8 mouse cellular contexts compared by ENCODE assay signal in genomic region chr5:123931131-123931530, GRCm38 (mm10). TPM values are rescaled to one million over a fixed set of nuclear protein-coding genes. Genes with fewer than 3 reads are reported as not detected.
DNase-seq lines count a peak whose midpoint lies in the region; ATAC-seq and TF ChIP-seq lines count a peak whose summit lies in the region.

No protein-coding gene starts in this region.

- H3K4me1 ChIP-seq in heart, embryonic 12.5 days (replicated peaks): peaks cover 13% of the 10 kb centered on the region
- no peaks in the 10 kb centered on the region for H3K4me1 ChIP-seq in ES-Bruce4 (ENCODE audit: control insufficient read depth, insufficient read depth, low read length)
- H3K4me1 ChIP-seq in heart, embryonic 16.5 days (ENCODE audit: control insufficient read depth, insufficient read depth, low read length): no peaks in the 10 kb centered on the region; the same call in 1 of the 2 replicates

- H3K79me2 ChIP-seq in macrophage (ENCODE audit: inconsistent target): no peaks in the 10 kb centered on the region

- no peak for DNase-seq in heart, adult 18-20 months
- no peak for DNase-seq in urinary bladder, postnatal 25 days (ENCODE audit: low spot score)
- no peak for DNase-seq in adrenal gland, postnatal 36 days
- no peak for DNase-seq in right cerebral cortex, postnatal 36 days (ENCODE audit: low spot score in 2 of 2)

- H3K9ac ChIP-seq in heart, embryonic 12.5 days: peak overlapping the region; percentile 95
- H3K9ac ChIP-seq in ES-Bruce4 (ENCODE audit: low read depth, poor library complexity, severe bottlenecking): peak overlapping the region; percentile 92
- peak overlapping the region; percentile 96 for H3K9ac ChIP-seq in heart, embryonic 16.5 days (ENCODE audit: low read length)

- H3K4me2 ChIP-seq in heart, embryonic 12.5 days: peak overlapping the region; percentile 87
- peak overlapping the region; percentile 96 for H3K4me2 ChIP-seq in heart, embryonic 16.5 days (ENCODE audit: low read depth, low read length)

- no peak for TF ChIP-seq EP300 in ES-Bruce4 (IDR thresholded peaks at IDR 0.05; ENCODE audit: insufficient read depth, low read depth, low read length)

- peak overlapping the region; percentile 80 for H3K4me3 ChIP-seq in heart, embryonic 12.5 days
- peak overlapping the region; percentile 83 for H3K4me3 ChIP-seq in ES-Bruce4 (ENCODE audit: low read depth, low read length)
- H3K4me3 ChIP-seq in heart, embryonic 16.5 days (ENCODE audit: low read length): peak overlapping the region; percentile 88
- H3K4me3 ChIP-seq in macrophage (ENCODE audit: inconsistent target): peak overlapping the region; percentile 52

- no peak for ATAC-seq in heart, embryonic 12.5 days (ENCODE audit: insufficient number of reproducible peaks, low FRiP score)
- ATAC-seq in heart, embryonic 16.5 days (replicated peaks; ENCODE audit: extremely low read depth, insufficient read depth, low FRiP score): no peak

- no peaks in the 10 kb centered on the region for H3K27me3 ChIP-seq in heart, embryonic 12.5 days (replicated peaks)
- H3K27me3 ChIP-seq in ES-Bruce4 (ENCODE audit: control insufficient read depth, insufficient read depth, low read length, poor library complexity, severe bottlenecking): no peaks in the 10 kb centered on the region
- no peaks in the 10 kb centered on the region for H3K27me3 ChIP-seq in heart, embryonic 16.5 days (ENCODE audit: control insufficient read depth, insufficient read depth, low read length)

- H3K36me3 ChIP-seq in heart, embryonic 12.5 days: peaks cover 29% of the 10 kb centered on the region
- H3K36me3 ChIP-seq in ES-Bruce4 (ENCODE audit: control insufficient read depth, insufficient read depth, low read length, poor library complexity, severe bottlenecking) (peaks cover 19% of the 10 kb centered on the region), macrophage (ENCODE audit: inconsistent target) (peaks cover 16% of the 10 kb centered on the region)
- peaks cover 24% of the 10 kb centered on the region for H3K36me3 ChIP-seq in heart, embryonic 16.5 days (ENCODE audit: control insufficient read depth, insufficient read depth)

- no peaks in the 10 kb centered on the region for H3K9me3 ChIP-seq in heart, embryonic 12.5 days (replicated peaks)
- no peaks in the 10 kb centered on the region for H3K9me3 ChIP-seq in ES-Bruce4 (replicated peaks; ENCODE audit: control insufficient read depth, insufficient read depth, low read length, poor library complexity, severe bottlenecking)
- no peaks in the 10 kb centered on the region for H3K9me3 ChIP-seq in heart, embryonic 16.5 days (replicated peaks; ENCODE audit: control insufficient read depth, low read length)

- TF ChIP-seq CTCF in ES-Bruce4 (IDR thresholded peaks at IDR 0.05; ENCODE audit: low read depth, low read length): no peak

- TF ChIP-seq POLR2A in ES-Bruce4 (IDR thresholded peaks at IDR 0.05; ENCODE audit: insufficient read depth, low read length): no peak

- 52% methylated on average over 13 of the region's 13 CpGs for WGBS in heart, embryonic 12.5 days
- 48% methylated on average over 13 of the region's 13 CpGs for WGBS in heart, embryonic 16.5 days
- WGBS in macrophage (ENCODE audit: missing documents): 42% methylated on average over 13 of the region's 13 CpGs

- H3K27ac ChIP-seq in heart, embryonic 12.5 days (ENCODE audit: poor library complexity, severe bottlenecking): 0 out of 2 replicates have a peak overlapping the region, but pooled peaks have one; percentile 86
- H3K27ac ChIP-seq in ES-Bruce4 (ENCODE audit: insufficient read depth, low read length) (no peak overlapping the region), macrophage (no peak overlapping the region)
- H3K27ac ChIP-seq in heart, embryonic 16.5 days (ENCODE audit: low read length): peak overlapping the region; percentile 94

RNA-seq across cellular contexts. Expression of gene Ccdc62, which starts 0.7 kb away (rescaled TPM):
- polyA plus RNA-seq in heart, embryonic 12.5 days (2016; fragmentation: Nextera tagmentation; extraction: Ambion mirVana): 2.5 and 7.1 TPM in 2 replicates
- total RNA-seq in heart, adult 18-20 months (2021): 1 to 10 TPM; 3.8 to 4.1 TPM
- polyA plus RNA-seq in ES-Bruce4 (2011; ENCODE audit: insufficient read depth, insufficient read length, low read depth, missing spikeins) (4.1 and 5.4 TPM in 2 replicates), macrophage (2018) (0.93 to 1.7 TPM (median 1.1 TPM) in 3 replicates)
- 4.4 and 6.3 TPM in 2 replicates for polyA plus RNA-seq in heart, embryonic 16.5 days (2015; fragmentation: Nextera tagmentation; extraction: Ambion mirVana)
- 10 to 100 TPM in 17 of 26 experiments, 1 to 10 TPM in 9; 4.2 to 19.4 (median 11.4) TPM for total RNA-seq in macrophage (2018; cell fraction: chromatin; rRNA removed)
- 1 to 10 TPM in 22 of 26 experiments, under 1 TPM in 4; 0.81 to 1.8 (median 1.2) TPM for total RNA-seq in macrophage (2018; cell fraction: cytosol; rRNA removed)
- 10 to 100 TPM in 6 of 26 experiments, 1 to 10 TPM in 20; 3.0 to 17.2 (median 8.2) TPM for total RNA-seq in macrophage (2018; cell fraction: nucleus; rRNA removed)
- total RNA-seq in adrenal gland, postnatal 36 days (2021): 1 to 10 TPM; 2.9 to 3.3 TPM

RNA-seq across cellular contexts. Expression of gene Gm43518, which starts 3.9 kb away (rescaled TPM):
- polyA plus RNA-seq in heart, embryonic 12.5 days (2016; fragmentation: Nextera tagmentation; extraction: Ambion mirVana): 0.90 and 2.1 TPM in 2 replicates
- 1 to 10 TPM in 1 of 2 experiments, not detected in 1; 1.1 TPM for total RNA-seq in heart, adult 18-20 months (2021)
- polyA plus RNA-seq in ES-Bruce4 (2011; ENCODE audit: insufficient read depth, insufficient read length, low read depth, missing spikeins) (1.8 and 2.7 TPM in 2 replicates), macrophage (2018) (not detected in 3 replicates)
- polyA plus RNA-seq in heart, embryonic 16.5 days (2015; fragmentation: Nextera tagmentation; extraction: Ambion mirVana): 1.8 and 2.9 TPM in 2 replicates
- total RNA-seq in macrophage (2018; cell fraction: chromatin; rRNA removed): 1 to 10 TPM in 16 of 26 experiments, not detected in 10; 1.1 to 4.2 (median 2.6) TPM
- under 1 TPM in 6 of 26 experiments, not detected in 20; 0.31 to 0.61 (median 0.43) TPM for total RNA-seq in macrophage (2018; cell fraction: cytosol; rRNA removed)
- total RNA-seq in macrophage (2018; cell fraction: nucleus; rRNA removed): 1 to 10 TPM in 11 of 26 experiments, not detected in 15; 1.0 to 5.2 (median 2.4) TPM
- total RNA-seq in adrenal gland, postnatal 36 days (2021): 1 to 10 TPM in 1 of 2 experiments, not detected in 1; 1.1 TPM

RNA-seq across cellular contexts. Expression of gene Denr, which starts 24.2 kb away (rescaled TPM):
- polyA plus RNA-seq in heart, embryonic 12.5 days (2016; fragmentation: Nextera tagmentation; extraction: Ambion mirVana): 109 and 120 TPM in 2 replicates
- total RNA-seq in heart, adult 18-20 months (2021): 10 to 100 TPM; 54.0 to 58.7 TPM
- polyA plus RNA-seq in ES-Bruce4 (2011; ENCODE audit: insufficient read depth, insufficient read length, low read depth, missing spikeins) (143 and 159 TPM in 2 replicates), macrophage (2018) (32.8 to 151 TPM (median 58.4 TPM) in 3 replicates)
- polyA plus RNA-seq in heart, embryonic 16.5 days (2015; fragmentation: Nextera tagmentation; extraction: Ambion mirVana): 79.0 and 96.2 TPM in 2 replicates
- total RNA-seq in macrophage (2018; cell fraction: chromatin; rRNA removed): 100 to 1,000 TPM in 7 of 26 experiments, 10 to 100 TPM in 19; 12.5 to 167 (median 57.8) TPM
- 100 to 1,000 TPM in 1 of 26 experiments, 10 to 100 TPM in 25; 30.9 to 117 (median 66.6) TPM for total RNA-seq in macrophage (2018; cell fraction: cytosol; rRNA removed)
- total RNA-seq in macrophage (2018; cell fraction: nucleus; rRNA removed): 100 to 1,000 TPM in 2 of 26 experiments, 10 to 100 TPM in 24; 13.0 to 120 (median 43.4) TPM
- total RNA-seq in adrenal gland, postnatal 36 days (2021): 10 to 100 TPM; 66.5 to 73.3 TPM

RNA-seq across cellular contexts. Expression of gene Hip1r, which starts 42.3 kb away (rescaled TPM):
- polyA plus RNA-seq in heart, embryonic 12.5 days (2016; fragmentation: Nextera tagmentation; extraction: Ambion mirVana): 4.8 and 7.5 TPM in 2 replicates
- 10 to 100 TPM; 11.1 to 11.3 TPM for total RNA-seq in heart, adult 18-20 months (2021)
- 17.4 and 24.6 TPM in 2 replicates for polyA plus RNA-seq in ES-Bruce4 (2011; ENCODE audit: insufficient read depth, insufficient read length, low read depth, missing spikeins)
- 11.2 and 11.7 TPM in 2 replicates for polyA plus RNA-seq in heart, embryonic 16.5 days (2015; fragmentation: Nextera tagmentation; extraction: Ambion mirVana)
- total RNA-seq in macrophage (2018; cell fraction: chromatin; rRNA removed): 1 to 10 TPM in 6 of 26 experiments, under 1 TPM in 19, not detected in 1; 0.13 to 3.3 (median 0.47) TPM
- total RNA-seq in macrophage (2018; cell fraction: cytosol; rRNA removed): under 1 TPM; 0.03 to 0.86 (median 0.15) TPM
- 1 to 10 TPM in 6 of 26 experiments, under 1 TPM in 17, not detected in 3; 0.07 to 2.4 (median 0.52) TPM for total RNA-seq in macrophage (2018; cell fraction: nucleus; rRNA removed)
- 0.04 to 0.47 TPM (median 0.21 TPM) in 3 replicates for polyA plus RNA-seq in macrophage (2018)
- total RNA-seq in adrenal gland, postnatal 36 days (2021): 10 to 100 TPM; 15.1 to 18.4 TPM

RNA-seq across cellular contexts. Expression of gene Hcar1, which starts 51.3 kb away (rescaled TPM):
- polyA plus RNA-seq in heart, embryonic 12.5 days (2016; fragmentation: Nextera tagmentation; extraction: Ambion mirVana): 0.11 and 0.22 TPM in 2 replicates
- total RNA-seq in heart, adult 18-20 months (2021): under 1 TPM; 0.47 to 0.90 TPM
- polyA plus RNA-seq in ES-Bruce4 (2011; ENCODE audit: insufficient read depth, insufficient read length, low read depth, missing spikeins): not detected in 2 replicates
- 0.41 and 0.45 TPM in 2 replicates for polyA plus RNA-seq in heart, embryonic 16.5 days (2015; fragmentation: Nextera tagmentation; extraction: Ambion mirVana)
- total RNA-seq in macrophage (2018; cell fraction: chromatin; rRNA removed): not detected
- not detected for total RNA-seq in macrophage (2018; cell fraction: cytosol; rRNA removed)
- not detected for total RNA-seq in macrophage (2018; cell fraction: nucleus; rRNA removed)
- not detected in 3 replicates for polyA plus RNA-seq in macrophage (2018)
- total RNA-seq in adrenal gland, postnatal 36 days (2021): 10 to 100 TPM in 1 of 2 experiments, 1 to 10 TPM in 1; 8.8 to 18.3 TPM

Comparison
In these comparisons a context has a peak if more than half of its experiments do, and no peak if none do; other contexts are left out.
1. H3K27ac ChIP-seq: peak in heart, embryonic 12.5 days (single experiment) and heart, embryonic 16.5 days (single experiment); none in ES-Bruce4 (single experiment) and macrophage (single experiment).
2. Peak in every context shown above with its lines, with median percentiles within 50 percentile points of each other: H3K4me3 ChIP-seq and H3K9ac ChIP-seq.